Mouse (Mus musculus): ENCODE measurements at regions not wholly inside any gene's neighbourhood (a gene's known extent, or its start where the extent isn't known, plus 50 kb on each side); places are given as distances from the start of the nearest gene placed in this dataset.

- TF ChIP-seq CHD2 (IDR thresholded peaks at IDR 0.05; ENCODE audit: low read length) (no peak), HCFC1 (IDR thresholded peaks at IDR 0.05; ENCODE audit: low read depth, low read length) (no peak), CTCF (IDR thresholded peaks at IDR 0.05 in 2 of 3, conservative IDR thresholded peaks at IDR 0.05 in 1 of 3; ENCODE audit: control insufficient read depth in 1 of 3, insufficient read depth in 1 of 3, low read depth in 2 of 3, low read length in 3 of 3, poor library complexity in 1 of 3, severe bottlenecking in 1 of 3) (no peak), POLR2A (IDR thresholded peaks at IDR 0.05; ENCODE audit: control insufficient read depth in 1 of 2, insufficient read depth in 1 of 2, low read depth in 1 of 2, low read length in 2 of 2, poor library complexity in 1 of 2) (no peak), CHD1 (IDR thresholded peaks at IDR 0.05; ENCODE audit: low read depth, low read length) (no peak), POLR2AphosphoS2 (IDR thresholded peaks at IDR 0.05; ENCODE audit: low read length) (no peak), SMC3 (IDR thresholded peaks at IDR 0.05; ENCODE audit: low read depth, low read length) (no peak), GABPA (IDR thresholded peaks at IDR 0.05; ENCODE audit: low read depth, low read length) (no peak), ZC3H11A (IDR thresholded peaks at IDR 0.05; ENCODE audit: low read depth, low read length) (no peak), NRF1 (IDR thresholded peaks at IDR 0.05; ENCODE audit: insufficient read depth, low read depth, low read length, poor library complexity, severe bottlenecking) (no peak), EP300 (IDR thresholded peaks at IDR 0.05; ENCODE audit: low read depth in 1 of 2, low read length in 2 of 2) (no peak), GATA1 (IDR thresholded peaks at IDR 0.05; ENCODE audit: low read depth, low read length) (no peak)
These were observed 129.1 kb upstream of the Htr2a start for GRCm38 (mm10) chr14:74511521-74511920.

Data from MEL (cell line).